In the genomic region with DNA sequence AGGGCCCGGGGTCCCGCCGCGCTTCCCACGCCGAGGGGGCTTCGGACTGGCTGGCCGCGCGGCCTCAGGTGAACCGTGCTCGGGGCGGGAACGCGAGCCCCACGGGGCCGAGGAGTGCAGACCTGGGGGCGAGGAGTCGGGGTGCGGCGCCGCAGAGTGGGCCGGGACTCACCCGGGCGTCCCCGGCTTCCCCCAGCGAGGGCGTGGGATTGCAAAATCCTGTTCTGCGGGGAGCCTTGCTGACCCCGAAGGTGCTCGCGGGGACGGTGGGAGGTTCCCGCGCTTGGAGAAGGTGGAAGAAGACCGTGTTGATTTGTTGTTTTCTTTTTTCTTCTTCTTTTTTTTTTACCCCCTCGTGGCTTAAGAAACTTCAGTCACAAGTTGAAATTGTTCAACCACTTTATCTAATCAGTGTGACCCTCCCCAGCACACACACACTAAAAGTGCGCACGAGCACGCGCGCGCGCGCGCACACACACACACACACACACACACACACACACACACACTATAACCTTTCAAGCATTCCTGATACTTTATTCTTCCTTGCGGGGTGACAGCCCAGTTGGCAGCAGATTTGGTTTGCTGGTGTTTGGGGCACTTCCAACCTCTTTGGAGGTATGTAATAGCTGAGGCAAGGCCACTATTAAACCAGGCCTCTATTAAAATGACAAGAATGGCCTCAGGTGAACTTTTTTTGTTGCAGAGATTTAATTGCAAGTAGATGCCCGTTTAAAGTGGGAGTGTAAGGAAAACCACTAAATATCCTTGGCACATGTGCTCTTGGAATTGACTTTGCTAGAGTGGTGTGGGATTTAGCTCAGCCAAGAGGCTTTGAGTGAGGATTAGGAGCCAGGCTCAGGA, we compare ENCODE assay signal across 8 mouse cellular contexts. TPM values are rescaled to one million over a fixed set of nuclear protein-coding genes. Genes with fewer than 3 reads are reported as not detected.
DNase-seq lines count a peak whose midpoint lies in the region; ATAC-seq and TF ChIP-seq lines count a peak whose summit lies in the region.

No protein-coding gene starts in this region.

- H3K9me3 ChIP-seq in forebrain, embryonic 11.5 days (ENCODE audit: control insufficient read depth, low read length) = no peaks in the 10 kb centered on the region
- no peaks in the 10 kb centered on the region for H3K9me3 ChIP-seq in hindbrain, embryonic 14.5 days (ENCODE audit: control insufficient read depth, low read length)
- no peaks in the 10 kb centered on the region for H3K9me3 ChIP-seq in midbrain, postnatal 0 days (ENCODE audit: low read length)

- no peak for DNase-seq in left cerebral cortex, adult 2 months (ENCODE audit: extremely low spot score in 1 of 2, low spot score in 2 of 2)
- DNase-seq in left cerebral cortex, adult 18-20 months (ENCODE audit: low spot score in 2 of 2) = no peak
- DNase-seq in forebrain, embryonic 11.5 days (ENCODE audit: low spot score) = peak; percentile 64
- no peak for DNase-seq in hindbrain, embryonic 14.5 days (ENCODE audit: low spot score)
- peak; percentile 43 for DNase-seq in liver
- no peak for DNase-seq in midbrain, postnatal 0 days (ENCODE audit: low spot score)
- peak; percentile 68 for DNase-seq in thymus, postnatal 14 days

- no peak for TF ChIP-seq CTCF in left cerebral cortex, adult 2 months (IDR thresholded peaks at IDR 0.05)
- TF ChIP-seq CTCF in midbrain, postnatal 0 days (IDR thresholded peaks at IDR 0.05) = no peak

- under 1% methylated on average over 48 of the region's 48 CpGs for WGBS in forebrain, embryonic 11.5 days
- WGBS in hindbrain, embryonic 14.5 days = under 1% methylated on average over 39 of the region's 48 CpGs
- under 1% methylated on average over 47 of the region's 48 CpGs for WGBS in midbrain, postnatal 0 days

- H3K27ac ChIP-seq in left cerebral cortex, adult 2 months = peak overlapping the region; percentile 79
- peak overlapping the region; percentile 29 for H3K27ac ChIP-seq in brown adipose tissue, adult 24 weeks (replicated peaks; ENCODE audit: low read depth, low read length)
- no peak overlapping the region for H3K27ac ChIP-seq in forebrain, embryonic 11.5 days (ENCODE audit: low read depth, low read length)
- H3K27ac ChIP-seq in hindbrain, embryonic 14.5 days = peak overlapping the region; percentile 51
- H3K27ac ChIP-seq in midbrain, postnatal 0 days (ENCODE audit: low read depth, low read length) = peak overlapping the region; percentile 84

- peak overlapping the region; percentile 88 for H3K4me2 ChIP-seq in forebrain, embryonic 11.5 days (ENCODE audit: low read depth, low read length, severe bottlenecking)
- peak overlapping the region; percentile 96 for H3K4me2 ChIP-seq in hindbrain, embryonic 14.5 days (replicated peaks)
- H3K4me2 ChIP-seq in midbrain, postnatal 0 days (ENCODE audit: low read depth, low read length, poor library complexity, severe bottlenecking) = peak overlapping the region; percentile 96

- no peaks in the 10 kb centered on the region for H3K36me3 ChIP-seq in forebrain, embryonic 11.5 days (ENCODE audit: control insufficient read depth, insufficient read depth, low read length)
- H3K36me3 ChIP-seq in hindbrain, embryonic 14.5 days (replicated peaks; ENCODE audit: control insufficient read depth, insufficient read depth) = no peaks in the 10 kb centered on the region
- no peaks in the 10 kb centered on the region for H3K36me3 ChIP-seq in midbrain, postnatal 0 days (ENCODE audit: insufficient read depth, low read length)

- intact Hi-C loops in left cerebral cortex, adult 2 months (cut with DNase I) = loop anchor here (2.0 to 5.0 kb wide), 6 partner anchors 39 to 221 kb away; a partner anchor contains a TSS

- H3K4me1 ChIP-seq in brown adipose tissue, adult 24 weeks (ENCODE audit: control insufficient read depth, insufficient read depth, insufficient read length, low read length) = peaks cover 3% of the 10 kb centered on the region; the same call in 1 of the 2 replicates
- H3K4me1 ChIP-seq in forebrain, embryonic 11.5 days (replicated peaks; ENCODE audit: control insufficient read depth, insufficient read depth, low read length) = peaks cover 4% of the 10 kb centered on the region; the same call in 1 of the 2 replicates
- peaks cover 22% of the 10 kb centered on the region for H3K4me1 ChIP-seq in hindbrain, embryonic 14.5 days (replicated peaks; ENCODE audit: control insufficient read depth, insufficient read depth, low read length)
- peaks cover 4% of the 10 kb centered on the region; the same call in 1 of the 2 replicates for H3K4me1 ChIP-seq in midbrain, postnatal 0 days (ENCODE audit: insufficient read depth, low read length)

- H3K4me3 ChIP-seq in left cerebral cortex, adult 2 months = peak overlapping the region; percentile 83
- H3K4me3 ChIP-seq in brown adipose tissue, adult 24 weeks (ENCODE audit: insufficient read depth, low read depth, low read length) = peak overlapping the region; percentile 75
- peak overlapping the region; percentile 89 for H3K4me3 ChIP-seq in forebrain, embryonic 11.5 days (ENCODE audit: low read depth, low read length)
- H3K4me3 ChIP-seq in hindbrain, embryonic 14.5 days (replicated peaks; ENCODE audit: low read length) = peak overlapping the region; percentile 95
- H3K4me3 ChIP-seq in midbrain, postnatal 0 days (ENCODE audit: low read depth, low read length) = peak overlapping the region; percentile 95

- peaks cover 11% of the 10 kb centered on the region; the same call in 1 of the 2 replicates for H3K27me3 ChIP-seq in forebrain, embryonic 11.5 days (ENCODE audit: control insufficient read depth, insufficient read depth, low read length)
- no peaks in the 10 kb centered on the region for H3K27me3 ChIP-seq in hindbrain, embryonic 14.5 days (ENCODE audit: control insufficient read depth, insufficient read depth, low read length)
- no peaks in the 10 kb centered on the region for H3K27me3 ChIP-seq in midbrain, postnatal 0 days (ENCODE audit: insufficient read depth, low read length)

- peak overlapping the region; percentile 89 for H3K9ac ChIP-seq in forebrain, embryonic 11.5 days (ENCODE audit: low read length)
- peak overlapping the region; percentile 83 for H3K9ac ChIP-seq in hindbrain, embryonic 14.5 days
- peak overlapping the region; percentile 77 for H3K9ac ChIP-seq in midbrain, postnatal 0 days (replicated peaks; ENCODE audit: low read length, poor library complexity, severe bottlenecking)

- no peak for ATAC-seq in forebrain, embryonic 11.5 days (replicated peaks; ENCODE audit: low FRiP score)
- 0 out of 2 replicates have a peak, but pooled peaks have one; percentile 9 for ATAC-seq in hindbrain, embryonic 14.5 days (ENCODE audit: low FRiP score)
- ATAC-seq in midbrain, postnatal 0 days (ENCODE audit: low FRiP score) = peak; percentile 21

RNA-seq across cellular contexts. Expression of a gene that starts 3.1 kb away (rescaled TPM):
- 10 to 100 TPM; 84.4 to 86.9 TPM for total RNA-seq in left cerebral cortex, adult 2 months (2021)
- 10 to 100 TPM; 82.9 to 85.7 TPM for total RNA-seq in left cerebral cortex, adult 18-20 months (2021)
- 40.1 and 40.8 TPM in 2 replicates for polyA plus RNA-seq in brown adipose tissue, adult 24 weeks (2012; ENCODE audit: insufficient read depth, insufficient read length, missing spikeins)
- polyA plus RNA-seq in forebrain, embryonic 11.5 days (2014; fragmentation: Nextera tagmentation; extraction: Ambion mirVana) = 59.3 and 61.5 TPM in 2 replicates
- polyA plus RNA-seq in hindbrain, embryonic 14.5 days (2014; fragmentation: Nextera tagmentation; extraction: Ambion mirVana) = 43.4 and 48.9 TPM in 2 replicates
- total RNA-seq in midbrain, postnatal 0 days (2014; rRNA removed) = 54.6 and 61.4 TPM in 2 replicates
- 49.1 and 51.9 TPM in 2 replicates for polyA plus RNA-seq in midbrain, postnatal 0 days (2015; fragmentation: Nextera tagmentation; extraction: Ambion mirVana)

Comparison
In these comparisons a context has a peak if more than half of its experiments do, and no peak if none do; other contexts are left out.
1. DNase-seq: peak in forebrain, embryonic 11.5 days (single experiment), liver (single experiment) and thymus, postnatal 14 days (single experiment); none in left cerebral cortex, adult 2 months (0 of 2), left cerebral cortex, adult 18-20 months (0 of 2), hindbrain, embryonic 14.5 days (single experiment) and midbrain, postnatal 0 days (single experiment).
2. Peak in every context shown above with its lines, with median percentiles within 50 percentile points of each other: H3K4me3 ChIP-seq, H3K4me2 ChIP-seq and H3K9ac ChIP-seq.